Mouse (Mus musculus): ENCODE data around the gene Myo19. TPM values are rescaled to one million over a fixed set of nuclear protein-coding genes. Genes with fewer than 3 reads are reported as not detected.
A peak's percentile ranks its signal among the peaks of the same experiment; 100 is the strongest.
"Not testable (repeated sequence)": the region's sequence is repeated elsewhere in the genome, so short reads cannot be mapped to it uniquely, and the experiment has no call there.

Myo19 gene
- polyA plus RNA-seq, 1 experiment = 14.0 TPM

DNA sequence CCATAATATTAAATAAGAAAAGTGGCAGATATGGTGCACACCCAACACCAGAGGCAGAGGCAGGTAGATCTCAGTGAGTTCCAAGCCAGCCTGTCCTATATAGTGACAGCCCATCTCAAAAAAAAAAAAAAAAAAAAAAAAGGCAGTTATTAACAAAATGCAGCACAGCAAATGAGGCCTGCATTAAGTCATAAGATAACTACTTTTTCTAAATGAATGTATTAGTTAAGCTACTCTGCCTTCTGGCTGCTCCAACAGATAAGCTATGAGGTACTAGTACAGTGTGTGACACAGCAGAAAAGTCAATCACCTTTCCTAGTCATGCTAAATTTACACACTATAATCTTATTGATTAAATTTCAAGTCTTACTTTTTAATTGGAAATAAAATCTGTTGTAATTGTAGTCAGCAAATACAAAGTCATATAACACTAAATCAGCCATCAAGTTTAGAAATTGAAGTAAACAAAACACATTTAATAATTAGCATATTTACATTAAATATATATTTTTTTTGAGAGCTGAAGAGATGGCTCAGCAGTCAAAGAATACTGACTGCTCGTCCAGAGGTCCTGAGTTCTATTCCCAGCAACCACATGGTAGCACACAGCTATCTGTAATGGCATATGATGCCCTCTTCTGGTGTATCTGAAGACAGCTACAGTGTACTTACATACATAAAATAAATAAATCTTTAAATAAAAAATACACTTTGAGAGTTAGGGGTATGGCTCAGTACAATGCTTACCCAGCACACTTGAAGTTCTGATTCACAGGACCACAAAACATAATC, 6.7 kb upstream of the Myo19 start:
- Histone ChIP-seq H3K4me3 (ENCODE audit: control insufficient read depth, insufficient read depth, low read length) (no peak overlapping the region), H3K27ac (ENCODE audit: control insufficient read depth, insufficient read depth, low read length) (no peak overlapping the region), H3K4me1 (replicated peaks; ENCODE audit: control insufficient read depth, insufficient read depth, low read length) (no peaks in the 10 kb centered on the region), H3K36me3 (ENCODE audit: control insufficient read depth, insufficient read depth, low read length) (no peaks in the 10 kb centered on the region), H3K27me3 (ENCODE audit: control insufficient read depth, insufficient read depth, low read length) (no peaks in the 10 kb centered on the region)
- TF ChIP-seq POLR2A (IDR thresholded peaks at IDR 0.05; ENCODE audit: control insufficient read depth, extremely low read depth, insufficient read depth, low read length, poor library complexity) (no peak), CTCF (IDR thresholded peaks at IDR 0.05; ENCODE audit: borderline replicate concordance, control insufficient read depth, extremely low read depth, insufficient read depth, low read length, poor library complexity) (no peak)
- DNase-seq = no peak
- WGBS = 80% methylated on average over 1 of the region's 1 CpGs

DNA sequence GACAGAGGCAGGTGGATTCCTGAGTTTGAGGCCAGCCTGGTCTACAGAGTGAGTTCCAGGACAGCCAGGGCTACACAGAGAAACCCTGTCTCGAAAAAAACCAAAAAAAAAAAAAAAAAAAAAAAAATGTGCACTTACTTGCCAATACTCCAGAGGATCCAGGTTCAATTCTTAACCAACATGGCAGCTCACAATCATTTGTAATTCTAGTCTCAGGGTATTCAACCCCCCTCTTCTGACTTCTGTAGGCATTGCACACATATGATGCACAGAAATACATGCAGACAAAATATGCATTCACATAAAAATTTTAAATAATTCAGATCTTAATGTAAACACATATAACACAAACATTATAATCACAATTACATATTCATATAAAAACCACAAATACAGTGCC, 3.9 kb upstream of the Myo19 start:
- not testable (repeated sequence) for H3K27me3 ChIP-seq (ENCODE audit: control insufficient read depth, insufficient read depth, low read length); H3K36me3 ChIP-seq (ENCODE audit: control insufficient read depth, insufficient read depth, low read length); H3K4me3 ChIP-seq (ENCODE audit: control insufficient read depth, insufficient read depth, low read length); H3K27ac ChIP-seq (ENCODE audit: control insufficient read depth, insufficient read depth, low read length); H3K4me1 ChIP-seq (replicated peaks; ENCODE audit: control insufficient read depth, insufficient read depth, low read length); DNase-seq
- WGBS = 33% methylated on average over 1 of the region's 1 CpGs

DNA sequence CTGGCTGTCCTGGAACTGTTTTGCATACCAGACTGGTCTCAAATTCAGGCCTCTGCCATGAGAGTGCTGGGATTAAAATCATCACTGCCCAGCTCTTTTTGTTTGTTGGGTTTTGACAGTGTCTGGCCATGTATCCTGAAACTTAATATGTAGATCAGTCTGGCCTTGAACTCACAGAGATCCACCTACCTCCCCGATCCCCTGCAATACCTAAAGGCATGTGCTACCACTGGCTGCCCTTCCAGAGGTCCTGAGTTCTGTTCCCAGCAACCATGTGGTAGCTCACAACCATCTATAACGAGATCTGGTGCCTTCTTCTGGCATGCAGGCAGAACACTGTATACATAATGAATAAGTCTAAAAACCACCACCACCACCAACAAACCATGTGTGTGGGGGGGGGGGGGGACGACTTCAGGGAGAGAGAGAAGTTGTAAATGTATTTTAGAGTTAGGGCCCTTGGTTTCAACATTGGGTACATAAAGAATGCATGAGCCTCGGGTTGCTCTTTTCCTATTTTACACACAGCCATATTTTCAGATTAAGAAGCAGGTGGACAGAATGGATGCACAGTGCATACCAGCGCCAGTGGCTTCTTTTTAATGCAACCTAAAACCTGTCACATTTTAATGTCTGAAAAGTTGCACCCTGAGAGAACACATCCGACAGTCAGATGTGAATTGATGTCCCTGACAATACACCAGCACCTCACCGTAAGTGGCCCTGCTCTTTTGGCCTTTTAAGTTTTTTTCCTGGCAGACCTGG, 759 bp upstream of the Myo19 start:
- no peak for TF ChIP-seq CTCF (IDR thresholded peaks at IDR 0.05; ENCODE audit: borderline replicate concordance, control insufficient read depth, extremely low read depth, insufficient read depth, low read length, poor library complexity)
- TF ChIP-seq POLR2A (IDR thresholded peaks at IDR 0.05; ENCODE audit: control insufficient read depth, extremely low read depth, insufficient read depth, low read length, poor library complexity) = no peak
- no peaks in the 10 kb centered on the region for H3K36me3 ChIP-seq (ENCODE audit: control insufficient read depth, insufficient read depth, low read length)
- H3K27me3 ChIP-seq (ENCODE audit: control insufficient read depth, insufficient read depth, low read length) = no peaks in the 10 kb centered on the region
- no peak for DNase-seq
- WGBS = 14% methylated on average over 7 of the region's 7 CpGs
- 0 out of 2 replicates have a peak overlapping the region, but pooled peaks have one; percentile 46 for H3K27ac ChIP-seq (ENCODE audit: control insufficient read depth, insufficient read depth, low read length)
- H3K4me1 ChIP-seq (replicated peaks; ENCODE audit: control insufficient read depth, insufficient read depth, low read length) = peaks cover 9% of the 10 kb centered on the region
- H3K4me3 ChIP-seq (ENCODE audit: control insufficient read depth, insufficient read depth, low read length) = peak overlapping the region; percentile 87

DNA sequence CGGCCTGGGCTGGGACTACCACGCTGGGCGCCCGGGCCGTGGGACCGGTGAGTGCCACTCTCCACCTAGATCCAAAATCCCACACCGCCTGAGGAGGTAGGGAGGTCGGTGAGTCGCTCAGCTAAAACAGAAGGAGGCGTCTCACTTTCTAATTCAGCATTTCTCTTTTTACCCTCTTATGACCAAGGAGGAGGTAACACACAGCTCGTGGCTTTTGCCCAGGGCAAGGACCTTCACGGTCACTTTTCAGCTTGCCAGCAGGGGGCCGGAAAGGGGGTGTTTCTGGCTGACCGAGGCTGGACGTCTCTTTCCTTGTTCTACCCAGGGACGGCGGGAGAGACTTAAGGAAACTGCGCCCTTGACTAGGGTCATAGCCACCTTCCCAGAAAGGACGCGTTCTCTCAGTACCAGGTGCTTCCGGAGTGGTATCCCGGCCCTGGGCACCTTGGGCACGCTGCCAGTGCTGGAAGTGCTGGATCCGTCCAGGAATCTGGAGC, 565 bp downstream of the Myo19 start:
- Histone ChIP-seq H3K27ac (ENCODE audit: control insufficient read depth, insufficient read depth, low read length) (no peak overlapping the region), H3K36me3 (ENCODE audit: control insufficient read depth, insufficient read depth, low read length) (no peaks in the 10 kb centered on the region), H3K4me1 (replicated peaks; ENCODE audit: control insufficient read depth, insufficient read depth, low read length) (peaks cover 9% of the 10 kb centered on the region), H3K27me3 (ENCODE audit: control insufficient read depth, insufficient read depth, low read length) (no peaks in the 10 kb centered on the region), H3K4me3 (ENCODE audit: control insufficient read depth, insufficient read depth, low read length) (peak overlapping the region; percentile 87)
- TF ChIP-seq POLR2A (IDR thresholded peaks at IDR 0.05; ENCODE audit: control insufficient read depth, extremely low read depth, insufficient read depth, low read length, poor library complexity) (no peak), CTCF (IDR thresholded peaks at IDR 0.05; ENCODE audit: borderline replicate concordance, control insufficient read depth, extremely low read depth, insufficient read depth, low read length, poor library complexity) (no peak)
- DNase-seq = peak; percentile 36
- WGBS = under 1% methylated on average over 24 of the region's 24 CpGs

DNA sequence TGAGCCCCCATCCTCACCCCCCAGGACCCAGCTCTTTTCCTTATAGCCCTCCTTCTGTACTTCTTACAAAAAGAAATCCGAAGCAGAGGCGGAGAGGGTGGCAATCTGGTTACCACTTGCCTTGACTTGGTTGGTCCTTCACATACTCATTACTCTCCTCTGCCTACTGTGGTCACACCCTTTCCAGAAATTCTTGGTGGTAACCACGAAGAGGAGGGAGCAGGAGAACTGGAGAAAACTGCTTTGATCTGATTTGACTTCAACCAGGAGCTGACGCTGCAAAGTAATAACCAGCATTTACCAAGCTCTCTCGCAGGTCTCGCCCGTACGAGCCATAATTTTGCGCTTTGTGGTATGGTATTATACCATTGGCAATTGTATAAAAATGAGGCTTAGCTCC, 1.0 kb downstream of the Myo19 start:
- H3K27me3 ChIP-seq (ENCODE audit: control insufficient read depth, insufficient read depth, low read length) = no peaks in the 10 kb centered on the region
- H3K36me3 ChIP-seq (ENCODE audit: control insufficient read depth, insufficient read depth, low read length) = no peaks in the 10 kb centered on the region
- 70% methylated on average over 9 of the region's 9 CpGs for WGBS
- TF ChIP-seq CTCF (IDR thresholded peaks at IDR 0.05; ENCODE audit: borderline replicate concordance, control insufficient read depth, extremely low read depth, insufficient read depth, low read length, poor library complexity) = no peak
- TF ChIP-seq POLR2A (IDR thresholded peaks at IDR 0.05; ENCODE audit: control insufficient read depth, extremely low read depth, insufficient read depth, low read length, poor library complexity) = no peak
- peaks cover 9% of the 10 kb centered on the region for H3K4me1 ChIP-seq (replicated peaks; ENCODE audit: control insufficient read depth, insufficient read depth, low read length)
- H3K4me3 ChIP-seq (ENCODE audit: control insufficient read depth, insufficient read depth, low read length) = peak overlapping the region; percentile 87
- H3K27ac ChIP-seq (ENCODE audit: control insufficient read depth, insufficient read depth, low read length) = no peak overlapping the region
- no peak for DNase-seq

DNA sequence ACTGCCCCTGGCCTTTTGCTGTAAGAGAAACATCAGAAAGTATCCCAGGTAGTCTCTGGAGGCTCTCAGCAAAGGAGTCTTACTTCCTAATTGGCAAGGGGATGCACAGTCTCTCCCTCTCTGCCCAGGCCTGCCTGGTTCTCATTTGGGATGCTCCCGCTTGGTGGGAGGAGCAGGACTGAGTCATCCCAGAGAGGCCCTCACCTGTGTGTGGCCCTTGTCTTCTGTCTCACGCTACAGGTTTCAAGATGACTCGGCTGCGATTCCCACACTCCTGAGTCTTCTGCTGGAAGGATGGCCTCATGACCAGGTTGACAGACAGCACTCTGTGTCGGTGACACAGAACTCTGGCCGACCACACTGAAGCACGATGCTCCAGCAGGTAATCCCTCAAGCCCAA, 2.4 kb downstream of the Myo19 start:
- TF ChIP-seq POLR2A (IDR thresholded peaks at IDR 0.05; ENCODE audit: control insufficient read depth, extremely low read depth, insufficient read depth, low read length, poor library complexity) = no peak
- no peak for TF ChIP-seq CTCF (IDR thresholded peaks at IDR 0.05; ENCODE audit: borderline replicate concordance, control insufficient read depth, extremely low read depth, insufficient read depth, low read length, poor library complexity)
- 97% methylated on average over 7 of the region's 7 CpGs for WGBS

More for the DNA sequence above, 2.4 kb downstream of the Myo19 start:
- H3K27me3 ChIP-seq (ENCODE audit: control insufficient read depth, insufficient read depth, low read length) = no peaks in the 10 kb centered on the region
- peaks cover 9% of the 10 kb centered on the region for H3K4me1 ChIP-seq (replicated peaks; ENCODE audit: control insufficient read depth, insufficient read depth, low read length)
- H3K36me3 ChIP-seq (ENCODE audit: control insufficient read depth, insufficient read depth, low read length) = no peaks in the 10 kb centered on the region
- no peak overlapping the region for H3K27ac ChIP-seq (ENCODE audit: control insufficient read depth, insufficient read depth, low read length)
- no peak overlapping the region for H3K4me3 ChIP-seq (ENCODE audit: control insufficient read depth, insufficient read depth, low read length)
- no peak for DNase-seq

All from thymus, adult 2 months (tissue).